In the genomic region with DNA sequence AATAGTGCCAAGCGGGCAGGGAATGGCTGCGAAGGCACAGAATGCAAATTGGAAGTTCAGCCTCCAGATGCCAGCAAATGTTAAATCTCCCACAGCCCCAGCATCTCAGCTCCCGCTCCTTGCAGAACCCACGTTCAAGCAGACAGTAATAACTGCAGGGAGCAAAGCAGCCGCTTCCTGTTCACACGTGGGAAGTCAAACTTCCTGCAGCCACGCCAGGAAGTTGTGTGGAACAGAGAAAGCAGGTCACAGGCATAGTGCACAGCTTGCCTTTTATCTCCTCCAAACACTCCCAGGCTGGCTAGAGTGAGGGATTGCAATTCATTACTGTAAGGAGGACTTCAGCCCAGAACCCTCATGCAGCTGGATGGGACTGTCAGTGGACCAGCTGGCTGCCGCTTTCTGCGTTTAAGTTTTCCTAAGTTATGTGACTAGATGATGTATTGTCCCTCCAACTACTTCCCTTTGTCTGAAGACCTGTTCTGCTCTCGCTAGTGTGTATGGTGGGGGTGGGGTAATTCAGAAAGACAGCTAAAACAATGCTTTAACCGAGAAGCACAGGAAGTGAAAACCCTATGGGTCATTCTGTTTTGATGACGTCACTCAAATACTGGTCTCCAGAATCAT, we compare ENCODE assay signal across 8 mouse cellular contexts.
A peak's percentile ranks its signal among the peaks of the same experiment; 100 is the strongest.
DNase-seq lines count a peak whose midpoint lies in the region; ATAC-seq lines count a peak whose summit lies in the region.

No protein-coding gene starts in this region.

- ATAC-seq in embryonic facial prominence, embryonic 15.5 days (ENCODE audit: insufficient number of reproducible peaks, low FRiP score, low TSS enrichment, low read depth) = 0 out of 2 replicates have a peak, but pooled peaks have one; percentile 15
- ATAC-seq in liver, embryonic 13.5 days (ENCODE audit: low read depth) = peak; percentile 34; the same call in 1 of the 2 replicates

- no peak overlapping the region for H3K4me3 ChIP-seq in embryonic facial prominence, embryonic 15.5 days (replicated peaks)
- no peak overlapping the region for H3K4me3 ChIP-seq in liver, embryonic 13.5 days (replicated peaks)

- no peaks in the 10 kb centered on the region for H3K9me3 ChIP-seq in embryonic facial prominence, embryonic 15.5 days (replicated peaks)
- H3K9me3 ChIP-seq in liver, embryonic 13.5 days (replicated peaks) = no peaks in the 10 kb centered on the region

- intact Hi-C loops in gastrocnemius, postnatal 14 days (cut with DNase I; ENCODE audit: low total_unique reads) = no loop called here
- intact Hi-C loops in gastrocnemius, postnatal 36 days (cut with DNase I) = no loop called here
- intact Hi-C loops in heart, postnatal 36 days (cut with DNase I) = no loop called here

- peak; percentile 25 for DNase-seq in gastrocnemius, postnatal 14 days
- DNase-seq in gastrocnemius, postnatal 36 days = no peak
- DNase-seq in heart, postnatal 36 days = peak; percentile 29 to 34
- peak; percentile 38 for DNase-seq in layer of hippocampus, adult 11-12 months (ENCODE audit: low spot score)
- DNase-seq in liver, embryonic 13.5 days = no peak
- DNase-seq in retina, postnatal 1 day = peak; percentile 63
- no peak for DNase-seq in testis, postnatal 10 days (ENCODE audit: low spot score)

- WGBS in embryonic facial prominence, embryonic 15.5 days = 23% methylated on average over 12 of the region's 12 CpGs
- 8% methylated on average over 12 of the region's 12 CpGs for WGBS in liver, embryonic 13.5 days (ENCODE audit: insufficient replicate concordance)

- peaks cover 9% of the 10 kb centered on the region; the same call in 1 of the 2 replicates for H3K4me1 ChIP-seq in embryonic facial prominence, embryonic 15.5 days
- H3K4me1 ChIP-seq in liver, embryonic 13.5 days (replicated peaks) = no peaks in the 10 kb centered on the region

- no peaks in the 10 kb centered on the region for H3K36me3 ChIP-seq in embryonic facial prominence, embryonic 15.5 days
- H3K36me3 ChIP-seq in liver, embryonic 13.5 days = no peaks in the 10 kb centered on the region

- H3K4me2 ChIP-seq in embryonic facial prominence, embryonic 15.5 days (replicated peaks) = peak overlapping the region; percentile 38
- peak overlapping the region; percentile 19 for H3K4me2 ChIP-seq in liver, embryonic 13.5 days

- no peak overlapping the region for H3K27ac ChIP-seq in embryonic facial prominence, embryonic 15.5 days (replicated peaks)
- no peak overlapping the region for H3K27ac ChIP-seq in liver, embryonic 13.5 days

- no peak overlapping the region for H3K9ac ChIP-seq in embryonic facial prominence, embryonic 15.5 days
- no peak overlapping the region for H3K9ac ChIP-seq in liver, embryonic 13.5 days

- H3K27me3 ChIP-seq in embryonic facial prominence, embryonic 15.5 days = no peaks in the 10 kb centered on the region
- H3K27me3 ChIP-seq in liver, embryonic 13.5 days = no peaks in the 10 kb centered on the region

Comparison
In these comparisons a context has a peak if more than half of its experiments do, and no peak if none do; other contexts are left out.
1. DNase-seq: peak in gastrocnemius, postnatal 14 days (single experiment), heart, postnatal 36 days (2 of 2), layer of hippocampus, adult 11-12 months (single experiment) and retina, postnatal 1 day (single experiment); none in gastrocnemius, postnatal 36 days (0 of 2), liver, embryonic 13.5 days (single experiment) and testis, postnatal 10 days (single experiment).